In genomic region chr5:118960521-118961001, GRCm38 (mm10) we compare ENCODE assay signal across 26 mouse cellular contexts.
DNase-seq lines count a peak whose midpoint lies in the region; ATAC-seq and TF ChIP-seq lines count a peak whose summit lies in the region.
"Had no signal": no experiment of that assay in that cellular context is flagged by ENCODE, and none has a peak within 500 bp of the region (broad histone marks: within the 10 kb centered on the region; RNA-seq: fewer than 3 reads in every experiment).

No protein-coding gene starts in this region.

- no peak overlapping the region for H3K4me2 ChIP-seq in kidney, embryonic 15.5 days
- peak overlapping the region; percentile 9; the same call in 1 of the 2 replicates for H3K4me2 ChIP-seq in lung, embryonic 15.5 days
- H3K4me2 ChIP-seq in liver, postnatal 0 days (ENCODE audit: low read depth, low read length) = no peak overlapping the region
- H3K4me2 ChIP-seq: embryonic facial prominence, embryonic 13.5 days; forebrain, embryonic 12.5 days; heart, embryonic 15.5 days; hindbrain, embryonic 14.5 days; limb, embryonic 15.5 days had no signal

- H3K4me3 ChIP-seq in kidney, embryonic 15.5 days (replicated peaks) = no peak overlapping the region
- no peak overlapping the region for H3K4me3 ChIP-seq in lung, embryonic 15.5 days
- H3K4me3 ChIP-seq in lung, adult 2 months (replicated peaks; ENCODE audit: extremely low read depth, low read depth, low read length) = no peak overlapping the region
- H3K4me3 ChIP-seq in liver, postnatal 0 days (ENCODE audit: low read depth, low read length) = no peak overlapping the region
- H3K4me3 ChIP-seq: embryonic facial prominence, embryonic 13.5 days; erythroblast, embryonic 14.5 days; forebrain, embryonic 12.5 days; gastrocnemius, adult 2 months; heart, embryonic 15.5 days; left cerebral cortex, adult 2 months; limb, embryonic 15.5 days; megakaryocyte, embryonic 14.5 days; myocyte had no signal

- H3K9me3 ChIP-seq in kidney, embryonic 15.5 days (replicated peaks) = no peaks in the 10 kb centered on the region
- H3K9me3 ChIP-seq in lung, embryonic 15.5 days = no peaks in the 10 kb centered on the region
- no peaks in the 10 kb centered on the region for H3K9me3 ChIP-seq in liver, postnatal 0 days (ENCODE audit: low read length)
- H3K9me3 ChIP-seq: heart, embryonic 15.5 days; limb, embryonic 15.5 days had no signal

- no peak for TF ChIP-seq CTCF in lung, adult 2 months (IDR thresholded peaks at IDR 0.05; ENCODE audit: insufficient read depth, low read length)
- no peak for TF ChIP-seq CTCF in liver, postnatal 0 days (IDR thresholded peaks at IDR 0.05; ENCODE audit: low read depth)

- H3K27ac ChIP-seq in kidney, embryonic 15.5 days = no peak overlapping the region
- H3K27ac ChIP-seq in lung, embryonic 15.5 days = no peak overlapping the region
- H3K27ac ChIP-seq in liver, postnatal 0 days (ENCODE audit: low read depth) = no peak overlapping the region
- H3K27ac ChIP-seq: embryonic facial prominence, embryonic 13.5 days; forebrain, embryonic 12.5 days; gastrocnemius, adult 2 months; heart, embryonic 15.5 days; hindbrain, embryonic 14.5 days; left cerebral cortex, adult 2 months; limb, embryonic 15.5 days; liver, embryonic 14.5 days had no signal

- TF ChIP-seq EP300 in liver, postnatal 0 days (IDR thresholded peaks at IDR 0.05; ENCODE audit: low read depth) = no peak

- 47% methylated on average over 21 of the region's 21 CpGs for WGBS in kidney, embryonic 15.5 days
- WGBS in lung, embryonic 15.5 days = 27% methylated on average over 21 of the region's 21 CpGs
- WGBS in lung, adult 2 months = 56% methylated on average over 21 of the region's 21 CpGs
- WGBS in liver, postnatal 0 days (ENCODE audit: insufficient replicate concordance) = 83% methylated on average over 21 of the region's 21 CpGs

- no peak for TF ChIP-seq POLR2A in lung, adult 2 months (IDR thresholded peaks at IDR 0.05; ENCODE audit: borderline replicate concordance, extremely low read depth, low read depth, low read length)

- 0 out of 2 replicates have a peak, but pooled peaks have one; percentile 60 for ATAC-seq in kidney, embryonic 15.5 days (replicated peaks; ENCODE audit: low FRiP score)
- ATAC-seq in lung, embryonic 15.5 days (ENCODE audit: borderline replicate concordance, extremely low read depth, low FRiP score, low TSS enrichment) = no peak
- no peak for ATAC-seq in liver, postnatal 0 days
- ATAC-seq: inflammation-experienced regulatory T-cells, adult 6 months; midbrain, embryonic 16.5 days had no signal

- no peaks in the 10 kb centered on the region for H3K36me3 ChIP-seq in kidney, embryonic 15.5 days
- no peaks in the 10 kb centered on the region for H3K36me3 ChIP-seq in lung, embryonic 15.5 days
- H3K36me3 ChIP-seq in liver, postnatal 0 days (replicated peaks; ENCODE audit: insufficient read depth, low read length) = no peaks in the 10 kb centered on the region
- H3K36me3 ChIP-seq: embryonic facial prominence, embryonic 13.5 days; forebrain, embryonic 12.5 days; heart, embryonic 15.5 days; limb, embryonic 15.5 days had no signal

- H3K4me1 ChIP-seq in kidney, embryonic 15.5 days = peaks cover 17% of the 10 kb centered on the region
- peaks cover 12% of the 10 kb centered on the region for H3K4me1 ChIP-seq in lung, embryonic 15.5 days
- no peaks in the 10 kb centered on the region for H3K4me1 ChIP-seq in lung, adult 2 months (ENCODE audit: control insufficient read depth, insufficient read depth, low read length)
- no peaks in the 10 kb centered on the region for H3K4me1 ChIP-seq in liver, postnatal 0 days (ENCODE audit: insufficient read depth)
- H3K4me1 ChIP-seq: embryonic facial prominence, embryonic 13.5 days; heart, embryonic 15.5 days; limb, embryonic 15.5 days; megakaryocyte, embryonic 14.5 days had no signal

- no peak for DNase-seq in kidney, postnatal 36 days
- no peak for DNase-seq in lung, adult 2 months
- DNase-seq in adrenal gland, postnatal 10 days = peak; percentile 51
- peak; percentile 37 for DNase-seq in embryo, embryonic 11 days
- no peak for DNase-seq in spleen, postnatal 36 days (ENCODE audit: low spot score in 2 of 2)
- DNase-seq in liver, postnatal 0 days = no peak
- DNase-seq: cerebellum, adult 11 months; cerebellum, adult 9-11 months; gastrocnemius, adult 2 months; heart, postnatal 36 days; layer of hippocampus, adult 9-11 months; right cerebral cortex, adult 18-20 months had no signal

- no peaks in the 10 kb centered on the region; the same call in 1 of the 2 replicates for H3K27me3 ChIP-seq in kidney, embryonic 15.5 days
- no peaks in the 10 kb centered on the region for H3K27me3 ChIP-seq in lung, embryonic 15.5 days
- no peaks in the 10 kb centered on the region for H3K27me3 ChIP-seq in liver, postnatal 0 days (ENCODE audit: insufficient read depth, low read length)
- H3K27me3 ChIP-seq: embryonic facial prominence, embryonic 13.5 days; limb, embryonic 15.5 days had no signal

- no peak overlapping the region for H3K9ac ChIP-seq in kidney, embryonic 15.5 days
- no peak overlapping the region for H3K9ac ChIP-seq in lung, embryonic 15.5 days
- H3K9ac ChIP-seq in liver, postnatal 0 days (replicated peaks) = no peak overlapping the region
- H3K9ac ChIP-seq: embryonic facial prominence, embryonic 13.5 days; forebrain, embryonic 12.5 days; heart, embryonic 15.5 days; hindbrain, embryonic 14.5 days; limb, embryonic 15.5 days; liver, embryonic 14.5 days had no signal

Comparison
In these comparisons a context has a peak if more than half of its experiments do, and no peak if none do; other contexts are left out.
1. DNase-seq: peak in adrenal gland, postnatal 10 days (single experiment) and embryo, embryonic 11 days (single experiment); none in kidney, postnatal 36 days (0 of 2), lung, adult 2 months (single experiment), spleen, postnatal 36 days (0 of 2) and liver, postnatal 0 days (single experiment).